Mouse (Mus musculus) erythroblast, embryonic 14.5 days (primary cell): ENCODE measurements around the gene Glul.

Source experiments
- GATA1 ChIP-seq: IDR thresholded peaks from 2 replicates; pipeline ENCODE4 v1.6.1; 2012; ENCODE audit warnings: low read length, inconsistent platforms, mixed read lengths
- TAL1 ChIP-seq: IDR thresholded peaks from 3 replicates; pipeline ENCODE4 v1.6.1; 2012; ENCODE audit warnings: low read length, inconsistent platforms, mixed read lengths

DNA sequence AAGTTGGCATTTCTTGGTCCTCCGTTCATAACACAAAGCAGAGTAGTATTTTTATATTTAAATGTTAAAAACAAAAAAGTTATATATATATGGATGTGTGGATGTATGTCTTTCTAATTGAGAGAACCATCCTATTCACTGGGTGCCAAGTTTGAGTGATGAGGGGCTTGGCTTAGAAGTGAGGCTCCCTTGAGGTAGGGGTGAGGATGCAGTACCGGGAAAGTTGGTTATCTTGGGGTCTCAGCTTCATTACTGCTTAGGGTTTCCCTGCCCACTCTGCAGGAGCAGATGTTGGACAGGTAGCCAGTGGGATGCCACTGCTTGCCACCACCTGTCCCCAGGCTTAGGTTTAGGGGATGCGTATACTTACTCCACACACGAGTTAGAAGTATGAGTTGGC is 9.0 kb downstream of the Glul start:
- TF ChIP-seq TAL1 (no peak), GATA1 (no peak)
